Mouse (Mus musculus): ENCODE data around the gene Uba3.

Uba3 gene

DNA sequence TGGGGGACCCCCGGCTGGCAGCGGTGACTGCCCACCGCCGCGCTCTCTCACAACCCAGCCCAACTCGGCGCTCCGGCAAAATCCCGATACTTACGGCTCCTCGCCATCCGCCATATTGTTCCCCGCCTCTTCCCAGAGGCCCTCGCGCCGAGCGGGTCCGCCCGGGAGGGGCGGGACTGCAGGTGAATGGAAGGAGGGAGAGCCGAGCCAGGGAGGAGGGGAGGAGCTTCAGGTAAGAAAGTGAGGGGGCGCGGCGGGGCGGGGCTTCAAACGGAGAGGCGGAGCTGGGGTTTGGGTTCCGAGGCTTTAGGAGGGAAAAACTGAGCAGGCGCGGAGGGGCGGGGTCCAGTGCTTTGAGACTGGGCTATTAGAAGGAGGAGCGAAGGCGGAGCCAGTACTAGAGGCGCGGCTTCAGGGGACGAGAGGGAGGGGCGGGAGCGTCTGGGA lies at the start of gene Uba3:
Gene Uba3, minus strand, starts transcription at position 209 of the 447 bp plus-strand sequence.
- DNase-seq (ENCODE audit: low spot score) = peak; percentile 100

DNA sequence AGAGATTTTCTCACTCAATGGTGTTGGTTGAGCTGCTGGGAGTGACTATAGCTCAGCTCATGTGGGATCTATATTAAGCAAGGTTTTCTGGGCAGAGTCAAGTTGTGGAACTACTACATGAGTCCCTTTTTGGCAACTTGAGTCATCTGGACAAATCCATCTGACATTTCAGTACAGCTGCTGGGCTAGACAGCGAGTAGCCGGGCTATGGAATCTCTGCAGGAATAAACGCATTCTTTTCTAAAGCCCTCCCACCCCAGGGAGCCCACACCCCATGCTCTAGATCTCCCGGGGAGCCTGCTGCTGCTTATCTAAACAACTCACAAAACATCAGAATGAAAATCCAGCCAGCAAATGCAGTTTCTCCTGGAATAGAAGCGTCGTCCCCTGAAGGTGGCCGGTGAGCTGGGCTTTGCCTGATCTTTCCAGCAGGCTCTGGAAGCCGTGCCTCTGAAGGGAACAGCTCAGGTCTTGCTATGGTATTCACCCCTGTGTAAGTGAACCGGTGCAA lies 47.3 kb upstream of the Uba3 start, which contains the start of gene Lmod3:
Gene Lmod3, minus strand, starts transcription at position 49 of the 511 bp plus-strand sequence.
- DNase-seq (ENCODE audit: low spot score) = no peak

DNA sequence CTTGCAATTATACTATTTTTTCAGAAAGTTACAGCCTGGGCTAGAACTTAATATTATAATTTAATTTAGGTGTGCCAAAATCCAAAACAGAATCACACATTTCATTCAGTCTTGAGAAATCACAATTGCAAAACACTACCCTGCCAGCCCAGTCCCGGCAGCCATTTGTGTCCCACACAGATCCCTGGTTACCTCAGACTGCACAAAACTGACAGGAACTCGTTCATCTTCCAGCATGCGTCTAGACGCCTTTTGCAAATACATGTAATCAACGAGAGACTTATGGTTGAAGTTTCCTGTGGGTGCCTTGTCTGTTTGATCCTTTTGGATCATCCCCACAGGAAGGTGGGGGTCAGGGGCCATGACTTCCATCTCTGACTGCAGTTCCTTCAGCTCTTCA lies 46.6 kb upstream of the Uba3 start:
- DNase-seq (ENCODE audit: low spot score) = no peak

DNA sequence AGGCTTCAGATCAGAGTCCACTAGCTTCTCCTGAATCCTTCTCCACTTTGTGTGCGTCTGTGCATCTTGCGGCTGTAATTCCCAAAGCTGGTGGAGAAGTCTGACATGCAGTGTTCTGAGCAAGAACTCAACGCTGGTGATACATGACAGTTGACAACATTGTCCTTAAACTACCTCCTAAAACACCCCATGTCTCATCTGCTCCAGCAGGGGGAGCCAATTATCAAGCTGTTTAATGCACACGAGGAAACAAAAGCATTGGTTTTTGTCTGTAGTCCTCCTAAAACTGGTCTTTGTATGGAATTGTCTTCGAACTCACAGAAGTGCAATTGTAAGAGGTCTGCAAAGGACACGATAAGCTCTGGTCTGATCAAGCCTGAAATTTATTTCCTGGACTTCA lies 45.5 kb upstream of the Uba3 start:
- DNase-seq (ENCODE audit: low spot score) = peak; percentile 40

DNA sequence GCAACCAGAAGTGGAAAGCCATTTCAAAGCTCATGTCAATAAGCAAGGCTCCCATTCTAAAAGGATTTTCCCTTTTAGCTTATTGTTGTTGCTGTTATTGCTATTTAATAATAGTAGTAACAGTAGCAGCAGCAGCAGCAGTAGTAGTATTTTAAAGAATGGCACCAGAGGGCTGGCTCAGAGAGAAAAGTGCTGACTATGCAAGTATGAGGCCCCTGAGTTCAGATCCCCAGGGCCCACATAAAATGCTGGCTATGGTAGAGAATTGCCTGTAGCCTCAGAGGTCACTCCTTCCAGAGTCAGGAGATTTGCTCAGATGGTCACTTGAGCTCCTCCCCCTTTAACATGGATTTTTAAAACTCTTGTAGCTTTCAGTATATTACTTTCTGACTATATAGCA lies 39.8 kb upstream of the Uba3 start:
- no peak for DNase-seq (ENCODE audit: low spot score)

DNA sequence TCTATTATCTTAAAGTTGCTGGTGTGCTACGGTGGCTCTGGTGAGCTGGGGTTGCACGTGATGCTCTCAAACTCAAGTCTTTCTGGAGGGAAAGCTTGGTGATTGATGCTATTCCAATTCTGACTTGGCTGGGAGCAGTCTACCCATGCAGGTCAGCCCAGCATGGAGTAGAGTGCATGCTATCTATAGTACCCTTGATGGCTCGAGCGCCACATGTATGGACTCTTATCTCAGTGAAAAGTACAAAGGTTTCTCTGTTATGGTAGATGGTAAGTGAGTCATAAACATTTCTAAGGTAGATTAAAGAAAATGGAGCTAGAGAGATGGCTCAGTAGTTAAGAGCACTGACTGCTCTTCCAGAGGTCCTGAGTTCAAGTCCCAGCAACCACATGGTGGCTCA lies 37.1 kb upstream of the Uba3 start:
- no peak for DNase-seq (ENCODE audit: low spot score)

DNA sequence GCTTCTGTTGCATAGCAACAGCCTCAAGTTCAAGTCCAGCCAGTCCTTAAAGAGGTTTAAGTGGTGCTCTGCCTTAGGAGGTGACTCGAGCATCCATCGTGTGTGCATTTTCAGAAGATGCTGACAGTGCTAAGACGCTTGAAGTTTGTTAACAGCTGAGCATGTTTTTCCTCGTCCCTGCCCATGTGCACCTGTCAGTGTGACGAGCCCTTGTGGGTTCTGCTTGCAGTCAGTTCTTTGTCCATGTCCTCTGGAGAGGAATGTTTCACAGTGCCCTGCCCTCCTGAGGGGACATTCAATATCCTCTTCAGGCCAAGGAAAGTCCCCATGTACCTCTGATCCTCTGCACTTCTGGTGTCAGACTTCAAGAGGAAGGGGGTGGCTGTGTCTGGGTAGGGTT lies 34.6 kb upstream of the Uba3 start:
- DNase-seq (ENCODE audit: low spot score) = no peak

DNA sequence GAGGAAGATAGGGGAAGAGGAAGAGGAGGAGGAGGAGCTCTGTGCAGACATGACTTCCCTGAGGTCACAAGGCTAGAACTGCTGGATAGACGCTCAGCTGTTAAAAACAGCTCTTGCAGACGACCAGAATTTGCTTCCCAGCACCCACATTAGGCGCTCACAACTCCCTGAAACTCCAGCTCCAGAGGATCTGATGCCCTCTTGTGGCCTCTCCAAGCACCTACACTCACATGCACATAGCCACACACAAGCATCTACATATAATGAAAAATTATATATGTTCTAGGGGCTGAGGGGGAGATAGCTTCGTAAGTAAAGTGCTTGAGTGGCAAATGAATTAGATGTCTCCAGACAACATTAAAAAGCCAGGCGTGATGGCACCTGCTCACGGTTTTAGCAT lies 33.9 kb upstream of the Uba3 start:
- no peak for DNase-seq (ENCODE audit: low spot score)

DNA sequence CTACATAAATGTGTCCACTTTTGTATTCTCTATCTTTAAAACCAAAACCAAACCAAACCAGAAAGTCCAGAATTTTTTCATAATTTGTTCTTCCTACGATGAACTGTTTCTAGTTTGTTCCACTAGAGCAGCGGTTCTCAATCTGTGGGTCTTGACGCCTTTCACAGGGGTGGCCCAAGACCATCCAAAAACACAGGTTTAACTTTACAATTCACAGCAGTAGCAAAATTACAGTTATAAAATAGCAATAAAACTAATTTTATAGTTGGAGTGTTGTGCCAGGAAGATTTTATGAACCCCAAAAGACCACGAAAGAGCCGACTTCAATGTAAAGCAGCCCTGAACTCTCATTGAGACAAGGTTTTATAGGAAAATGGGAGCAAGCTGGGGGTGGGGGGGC lies 30.6 kb upstream of the Uba3 start:
- no peak for DNase-seq (ENCODE audit: low spot score)

DNA sequence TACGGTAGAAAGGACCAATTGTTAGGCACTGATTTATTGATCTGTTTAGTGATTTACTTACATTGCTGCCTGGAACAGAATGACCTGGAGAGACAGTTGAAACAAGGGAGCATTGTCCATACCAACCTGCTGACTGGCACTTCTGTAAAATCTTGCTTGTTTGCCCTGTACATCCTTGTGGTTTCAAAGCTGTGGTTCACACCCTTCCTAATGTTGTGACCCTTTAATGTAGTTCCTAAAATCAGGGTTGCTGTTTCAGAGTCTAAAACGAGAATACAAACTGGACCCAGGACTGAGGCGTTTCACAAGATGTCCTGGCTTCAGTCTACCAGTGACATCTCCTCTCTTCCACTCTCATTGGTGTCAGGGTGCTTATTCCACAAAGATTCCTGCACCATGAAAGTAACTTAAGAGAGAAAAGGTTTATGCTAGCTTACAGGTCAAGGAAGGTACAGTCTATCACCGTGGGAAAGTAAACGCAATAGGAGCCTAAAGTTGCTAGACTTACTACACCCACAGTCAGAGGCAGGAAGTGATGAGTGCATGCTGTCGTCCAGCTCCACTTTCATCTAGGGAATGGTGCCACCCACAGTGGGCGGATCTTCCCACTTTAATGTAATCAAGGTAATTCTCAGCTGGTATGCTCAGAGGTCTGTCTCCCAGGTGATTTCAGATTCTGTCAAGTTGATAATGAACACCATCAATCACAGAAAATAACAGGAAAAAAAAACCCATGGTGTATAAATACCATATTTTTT lies 29.6 kb upstream of the Uba3 start:
- no peak for DNase-seq (ENCODE audit: low spot score)

DNA sequence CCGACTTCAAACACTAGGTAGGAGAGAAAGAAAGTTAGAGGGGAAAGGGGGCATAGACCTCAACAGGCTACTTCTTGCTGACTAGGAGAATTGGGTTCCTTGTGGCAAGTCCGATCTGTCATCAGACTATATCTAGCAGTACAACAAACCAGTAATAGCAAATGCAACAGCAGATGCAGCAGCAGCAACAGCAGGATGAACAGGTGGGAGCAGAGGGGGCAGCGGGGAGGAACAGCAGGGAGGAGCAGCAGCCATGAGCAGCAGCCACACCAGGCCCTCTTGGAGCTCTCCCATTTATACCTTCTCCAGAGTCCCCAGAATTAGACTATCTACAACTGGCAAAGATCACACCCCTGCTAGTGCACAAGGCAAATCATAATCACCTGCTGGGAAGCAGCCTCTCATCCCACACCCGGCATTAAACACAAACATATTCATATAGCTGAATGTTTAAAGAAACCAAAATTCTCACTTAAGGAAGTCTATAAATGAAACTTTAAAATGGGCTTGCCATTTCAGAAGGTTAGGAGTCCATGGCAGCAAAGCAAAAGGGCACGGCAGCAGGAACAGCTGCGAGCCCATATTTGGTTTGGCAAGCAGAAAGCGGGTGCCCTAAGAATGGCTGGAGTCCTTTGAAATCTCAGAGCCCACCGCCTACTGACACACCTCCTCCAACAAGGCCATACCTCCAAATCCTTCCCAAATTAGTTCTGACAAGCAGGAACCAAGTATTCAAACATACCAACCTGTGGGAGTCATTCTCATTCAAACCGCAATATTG lies 21.8 kb upstream of the Uba3 start:
- no peak for DNase-seq (ENCODE audit: low spot score)

DNA sequence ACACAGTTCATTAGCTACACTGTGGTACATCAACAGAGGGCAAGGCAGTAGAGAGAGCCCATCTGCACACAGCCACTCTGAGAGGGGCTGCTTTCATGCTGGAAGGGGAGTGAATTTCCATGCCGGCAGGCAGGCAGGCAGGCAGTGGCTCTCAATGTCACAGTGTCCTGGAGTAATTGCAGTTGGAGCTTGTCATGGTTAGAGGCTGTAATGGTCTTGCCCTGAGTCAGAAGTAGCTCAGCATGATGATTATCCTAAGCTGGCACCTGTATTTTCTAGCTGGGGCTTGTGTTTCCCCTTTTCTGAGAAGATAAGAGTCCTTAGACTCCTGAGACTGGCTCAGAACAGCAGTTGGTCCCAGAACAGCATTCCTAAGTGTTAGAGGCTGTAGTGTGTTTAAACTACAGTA lies 20.6 kb upstream of the Uba3 start:
- DNase-seq (ENCODE audit: low spot score) = no peak

DNA sequence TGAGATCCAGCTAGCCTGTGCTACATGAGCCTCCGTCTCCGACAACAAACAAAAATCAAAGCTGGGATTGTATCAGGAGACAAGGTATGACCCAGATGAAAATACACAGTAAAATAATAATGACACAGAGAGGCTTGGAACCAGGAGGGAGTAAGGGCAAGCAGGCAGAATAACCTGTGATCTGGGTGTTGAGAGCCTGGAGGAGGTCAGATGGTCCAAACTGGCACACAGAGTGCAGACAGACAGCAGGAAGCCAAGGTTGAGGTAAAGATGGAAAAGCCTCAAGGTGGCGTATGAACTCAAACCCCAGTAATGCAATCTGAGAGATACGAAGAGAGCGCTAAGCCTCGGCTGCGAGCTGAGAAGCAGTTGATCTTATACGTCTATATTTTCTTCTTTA lies 19.1 kb upstream of the Uba3 start:
- DNase-seq (ENCODE audit: low spot score) = no peak

DNA sequence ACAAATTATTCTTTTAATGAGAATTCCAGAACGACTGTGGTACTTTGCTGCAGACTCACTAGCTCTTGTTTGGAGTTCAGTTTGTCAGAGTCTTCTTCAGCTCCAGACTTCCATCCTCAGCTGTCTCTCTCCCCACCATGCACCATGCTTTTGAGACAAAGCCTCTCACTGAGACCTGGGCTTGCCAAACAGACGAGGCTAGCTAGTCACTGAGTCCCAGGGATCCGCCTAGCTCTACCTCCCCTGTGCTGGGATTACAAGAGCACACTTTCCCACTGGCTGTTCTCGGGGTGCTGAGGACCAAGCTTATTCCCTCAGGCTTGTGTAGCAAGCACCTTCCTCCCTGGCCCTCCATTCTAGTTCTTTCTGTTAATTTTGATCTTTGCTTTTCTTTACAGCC lies 18.1 kb upstream of the Uba3 start:
- no peak for DNase-seq (ENCODE audit: low spot score)

DNA sequence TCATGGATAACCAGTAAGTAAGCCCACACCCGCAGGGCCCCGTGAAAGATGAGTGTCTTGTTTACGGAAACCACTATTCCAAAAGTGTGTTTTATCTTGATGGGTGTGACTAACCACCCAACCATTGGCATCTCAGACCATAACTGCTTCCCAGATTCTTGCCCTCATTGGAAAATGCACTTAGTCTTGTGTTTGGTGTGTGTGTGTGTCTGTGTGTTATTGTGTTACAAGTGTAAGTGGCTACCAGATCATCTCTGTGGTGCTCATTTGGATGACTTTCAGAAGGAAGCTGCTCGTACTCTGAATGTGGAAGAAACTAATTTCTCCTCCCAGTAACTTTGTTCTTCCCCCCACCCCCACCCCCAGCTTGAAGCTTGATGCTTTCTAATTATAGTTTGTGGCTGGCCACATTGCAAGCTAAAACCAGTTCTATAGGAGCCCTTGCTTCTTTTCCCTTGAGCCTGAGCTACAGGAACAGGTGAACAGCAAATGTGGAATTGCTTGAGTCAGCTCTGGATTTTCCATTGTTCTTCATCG lies 17.6 kb upstream of the Uba3 start:
- DNase-seq (ENCODE audit: low spot score) = no peak

DNA sequence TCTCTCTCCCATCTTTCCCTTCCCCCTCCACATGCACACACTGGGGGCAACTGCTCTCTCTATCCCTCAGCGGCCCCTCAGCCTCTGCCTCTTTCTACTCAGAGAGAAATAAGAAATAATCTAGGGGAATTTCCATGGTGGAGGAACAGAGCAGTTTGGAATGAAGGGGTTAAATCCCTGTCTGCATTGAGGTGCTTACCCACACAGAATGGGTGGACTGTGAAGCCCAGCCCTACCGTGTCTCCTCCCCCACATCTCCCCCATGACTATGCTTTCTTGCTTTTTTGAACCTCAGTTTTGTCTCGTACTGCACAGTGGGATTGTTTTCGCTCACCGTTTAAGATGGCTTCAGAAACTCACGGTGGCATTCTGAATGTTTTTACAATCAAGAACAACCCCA lies 16.9 kb upstream of the Uba3 start:
- DNase-seq (ENCODE audit: low spot score) = no peak

DNA sequence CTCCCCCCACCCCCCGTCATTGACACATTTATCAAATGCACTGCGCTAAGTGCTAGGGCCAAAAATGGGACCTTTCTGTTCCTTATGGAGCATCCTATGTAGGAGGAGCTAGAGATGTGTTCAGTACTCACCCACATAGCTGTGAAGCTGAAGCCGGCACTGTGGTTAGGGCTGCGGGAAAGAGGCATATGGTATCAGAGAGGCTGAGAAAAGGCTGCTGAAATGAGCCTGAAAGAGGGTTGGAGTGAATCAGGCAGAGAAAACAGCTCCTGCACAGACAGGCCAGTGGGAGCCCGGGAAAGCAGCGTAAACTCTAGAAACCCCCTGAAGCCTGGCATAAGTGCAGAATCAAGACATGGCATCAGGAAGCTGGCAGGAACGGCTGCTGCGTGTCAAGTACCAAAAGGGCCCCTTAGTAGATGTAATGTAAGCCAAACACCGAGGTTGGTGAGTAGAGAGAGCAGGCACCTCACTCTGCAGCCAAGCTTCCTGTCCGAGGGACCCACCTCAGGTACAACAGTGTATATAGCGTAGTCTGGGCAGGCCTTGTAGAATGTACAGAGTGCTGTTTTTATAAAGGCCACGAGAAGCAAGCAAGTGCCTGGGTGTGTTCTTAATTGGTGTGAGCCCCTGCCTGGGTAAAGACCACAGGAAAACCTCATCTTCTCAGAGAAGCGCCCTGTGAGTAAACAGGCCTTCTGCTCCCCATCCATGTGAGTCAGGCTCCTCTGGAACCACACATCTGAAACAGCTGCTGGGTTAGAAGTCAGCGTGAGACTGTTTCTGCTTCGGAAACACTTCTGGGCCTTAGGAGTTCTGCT lies 16.0 kb upstream of the Uba3 start:
- DNase-seq (ENCODE audit: low spot score) = no peak

DNA sequence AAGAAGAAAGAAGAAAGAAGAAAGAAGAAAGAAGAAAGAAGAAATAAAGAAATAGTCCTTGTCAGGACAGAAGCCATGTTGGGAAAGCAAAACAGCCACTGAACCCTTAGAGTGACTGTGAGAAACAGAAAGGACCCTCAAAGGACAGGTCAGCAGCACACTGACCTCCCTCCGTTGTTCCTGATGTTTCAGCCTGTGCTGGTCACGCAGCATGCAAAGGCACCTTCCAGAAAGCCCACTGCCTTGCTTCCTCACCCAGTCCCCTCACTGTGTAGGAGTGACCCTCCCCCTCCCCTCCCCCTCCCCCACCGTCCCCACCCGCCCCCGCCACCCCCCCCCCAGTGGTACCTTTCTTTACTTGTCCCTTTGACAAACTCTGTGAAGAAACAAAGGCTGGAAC lies 15.2 kb upstream of the Uba3 start:
- no peak for DNase-seq (ENCODE audit: low spot score)

DNA sequence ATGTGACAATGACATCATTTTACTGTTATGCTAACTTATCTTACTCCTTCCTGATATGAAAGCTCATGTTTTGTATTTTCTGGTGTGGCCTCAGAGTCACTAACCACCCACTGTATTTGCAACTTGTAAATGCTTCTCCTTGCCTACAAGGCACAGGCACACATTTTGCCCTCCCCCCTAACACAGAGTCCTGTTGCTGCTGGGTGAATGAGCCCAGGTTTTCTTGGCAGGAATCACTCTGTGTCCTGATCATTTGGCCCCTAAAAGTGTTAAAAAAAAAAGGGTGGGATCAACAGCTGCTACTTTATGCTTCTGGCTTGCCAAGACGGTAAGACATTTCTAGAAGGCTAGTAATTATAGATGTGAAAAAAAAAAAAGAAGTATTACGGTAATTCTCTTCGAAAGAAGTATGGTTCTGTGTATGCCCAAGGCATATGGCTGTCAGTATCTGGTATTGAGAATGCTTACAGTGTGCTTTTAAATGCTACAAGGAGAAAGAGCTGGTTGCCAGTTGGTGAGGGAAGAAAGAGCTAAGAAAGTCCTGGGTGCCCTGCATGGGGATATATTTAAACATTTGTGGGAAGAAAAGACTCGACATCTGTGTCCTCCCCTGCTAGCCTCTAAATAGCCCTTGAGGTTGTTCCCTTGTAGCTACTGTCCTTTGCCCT lies 10.8 kb upstream of the Uba3 start:
- no peak for DNase-seq (ENCODE audit: low spot score)

DNA sequence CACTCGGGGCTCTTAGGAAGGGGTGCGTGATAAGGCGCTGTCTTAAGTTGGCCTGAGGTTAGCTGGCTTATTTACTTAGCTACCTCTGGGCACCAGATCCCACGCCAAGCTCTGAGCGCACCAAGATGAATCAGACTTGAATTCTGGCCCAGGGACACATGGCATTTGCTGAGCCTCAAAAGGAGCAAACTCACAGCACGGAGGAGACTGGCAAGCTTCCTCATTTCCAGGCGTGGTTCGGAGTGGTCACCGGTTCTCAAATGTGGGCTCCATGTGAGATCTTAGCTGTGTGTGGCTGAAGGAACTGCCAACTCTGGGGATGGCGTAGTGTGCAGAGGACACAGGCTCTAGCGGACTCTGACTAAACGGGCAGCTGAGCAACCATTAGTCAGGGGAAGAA lies 6.5 kb upstream of the Uba3 start:
- no peak for DNase-seq (ENCODE audit: low spot score)

DNA sequence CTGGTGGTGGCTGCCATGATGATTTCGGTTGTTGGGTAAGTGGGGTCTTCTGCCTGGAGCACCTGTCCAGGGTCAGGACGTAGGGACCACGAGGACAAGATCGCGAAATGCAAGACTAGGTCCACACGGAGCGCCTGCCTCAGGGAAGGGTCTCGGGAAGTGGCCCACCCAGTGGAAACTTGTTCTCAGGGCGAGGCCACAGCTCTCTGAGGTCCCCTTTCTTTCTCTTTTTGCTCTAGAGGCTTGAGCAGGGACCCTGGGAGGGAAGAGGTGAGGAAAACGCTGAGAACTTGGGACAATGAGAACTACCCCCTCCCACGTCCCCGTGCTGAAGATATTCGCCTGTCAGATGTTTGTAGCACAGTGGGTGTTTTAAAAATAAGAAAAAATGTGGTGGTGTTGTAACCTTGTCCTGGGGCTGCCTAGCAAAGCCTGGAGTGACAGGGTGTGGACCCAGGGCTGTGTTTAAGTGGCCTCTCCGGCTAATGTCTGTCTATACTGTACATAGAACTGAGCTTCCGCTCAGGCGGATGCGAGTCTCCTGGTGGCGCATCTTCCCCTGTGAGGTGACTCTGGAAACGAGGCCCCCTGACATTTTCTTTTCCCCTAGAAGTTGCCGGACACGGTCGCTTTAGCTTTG lies 5.6 kb upstream of the Uba3 start:
- DNase-seq (ENCODE audit: low spot score) = peak; percentile 64

Data from c-Kit-positive CD71-positive TER-119-positive erythroid progenitor cells, embryonic 14.5 days (primary cell).